Mouse (Mus musculus): ENCODE measurements at regions not wholly inside any gene's neighbourhood (a gene's known extent, or its start where the extent isn't known, plus 50 kb on each side); places are given as distances from the start of the nearest gene placed in this dataset.

- DNase-seq = no peak
These were observed 128.3 kb downstream of the Actr3 start for GRCm38 (mm10) chr1:125307223-125307622.

GRCm38 (mm10) chr1:125298520-125299090 is 136.9 kb downstream of the Actr3 start:
- DNase-seq = no peak

- no peak for DNase-seq
These were observed 139.9 kb downstream of the Actr3 start for GRCm38 (mm10) chr1:125295646-125296045.

- DNase-seq = no peak
These were observed 145.1 kb downstream of the Actr3 start for GRCm38 (mm10) chr1:125290320-125291021.

- no peak for DNase-seq
These were observed 149.2 kb downstream of the Actr3 start for GRCm38 (mm10) chr1:125286347-125286746.

GRCm38 (mm10) chr1:125284693-125285092 is 150.8 kb downstream of the Actr3 start:
- DNase-seq = no peak

- no peak for DNase-seq
These were observed 161.8 kb downstream of the Actr3 start for GRCm38 (mm10) chr1:125273752-125274151.

GRCm38 (mm10) chr1:125263684-125264083 is 171.8 kb downstream of the Actr3 start:
- no peak for DNase-seq

- no peak for DNase-seq
These were observed 172.5 kb downstream of the Actr3 start for GRCm38 (mm10) chr1:125263068-125263467.

GRCm38 (mm10) chr1:125242345-125242744 is 193.2 kb downstream of the Actr3 start:
- no peak for DNase-seq

- DNase-seq = no peak
These were observed 193.8 kb downstream of the Actr3 start for GRCm38 (mm10) chr1:125241717-125242116.

GRCm38 (mm10) chr1:125237595-125237988 is 197.9 kb downstream of the Actr3 start:
- no peak for DNase-seq

GRCm38 (mm10) chr1:125236948-125237594 is 198.5 kb downstream of the Actr3 start:
- DNase-seq = no peak

- DNase-seq = no peak
These were observed 200.8 kb downstream of the Actr3 start for GRCm38 (mm10) chr1:125234747-125235146.

GRCm38 (mm10) chr1:125223370-125223769 is 212.2 kb downstream of the Actr3 start:
- no peak for DNase-seq

GRCm38 (mm10) chr1:125216192-125216591 is 219.3 kb downstream of the Actr3 start:
- DNase-seq = no peak

GRCm38 (mm10) chr1:125187091-125187490 is 248.4 kb downstream of the Actr3 start:
- DNase-seq = no peak

GRCm38 (mm10) chr1:125176124-125176937 is 259.2 kb downstream of the Actr3 start:
- DNase-seq = no peak

GRCm38 (mm10) chr1:125174725-125175124 is 260.8 kb downstream of the Actr3 start:
- DNase-seq = no peak

- no peak for DNase-seq
These were observed 263.1 kb downstream of the Actr3 start for GRCm38 (mm10) chr1:125172474-125172873.

- no peak for DNase-seq
These were observed 270.3 kb downstream of the Actr3 start for GRCm38 (mm10) chr1:125165226-125165625.

- no peak for DNase-seq
These were observed 277.0 kb downstream of the Actr3 start for GRCm38 (mm10) chr1:125158481-125158880.

GRCm38 (mm10) chr1:125156093-125156492 is 279.4 kb downstream of the Actr3 start:
- no peak for DNase-seq
